Mouse (Mus musculus) liver, postnatal 0 days (tissue): ENCODE measurements around the gene Rhebl1. TPM values are rescaled to one million over a fixed set of nuclear protein-coding genes. Genes with fewer than 3 reads are reported as not detected.
A peak's percentile ranks its signal among the peaks of the same experiment; 100 is the strongest.

Experiments
- ATAC-seq: fragments of 200-750 bp; cut with Nextera tagmentation; 2 replicates; pipeline ENCODE4 v1.8.0; 2017; ENCODE audit warnings: mild to moderate bottlenecking, moderate library complexity
- DNase-seq: peaks from one replicate; pipeline ENCODE4 v3.0.0-alpha.2; 2016
- H3K27ac ChIP-seq: fragments of 300-500 bp; sonication (generic); 2 replicates; pipeline ENCODE4 v1.5.1; 2014; ENCODE audit warnings: antibody characterized with exemption, moderate library complexity, mild to moderate bottlenecking, low read depth
- H3K27me3 ChIP-seq: fragments of 300-500 bp; sonication (generic); 2 replicates; pipeline ENCODE4 v1.6.1; 2014; ENCODE audit warnings: low read length, control low read depth, mixed read lengths; ENCODE audit not compliant: insufficient read depth
- H3K36me3 ChIP-seq: fragments of 300-500 bp; sonication (generic); replicated peaks from 2 replicates; pipeline ENCODE4 v1.6.1; 2014; ENCODE audit warnings: mild to moderate bottlenecking, control low read depth, low read length, moderate library complexity, mixed read lengths; ENCODE audit not compliant: insufficient read depth
- H3K4me1 ChIP-seq: fragments of 300-500 bp; sonication (generic); 2 replicates; pipeline ENCODE4 v1.6.1; 2014; ENCODE audit warnings: antibody characterized with exemption, mild to moderate bottlenecking, control low read depth; ENCODE audit not compliant: insufficient read depth
- H3K4me2 ChIP-seq: fragments of 300-500 bp; sonication (generic); 2 replicates; pipeline ENCODE4 v1.6.1; 2014; ENCODE audit warnings: low read depth, mild to moderate bottlenecking, low read length, moderate library complexity, mixed read lengths
- H3K4me3 ChIP-seq: fragments of 300-500 bp; sonication (generic); 2 replicates; pipeline ENCODE4 v1.5.1; 2014; ENCODE audit warnings: low read depth, low read length
- H3K9ac ChIP-seq: fragments of 300-500 bp; sonication (generic); replicated peaks from 2 replicates; pipeline ENCODE4 v1.6.1; 2014; ENCODE audit warnings: mild to moderate bottlenecking, moderate library complexity
- H3K9me3 ChIP-seq: fragments of 300-500 bp; sonication (generic); 2 replicates; pipeline ENCODE4 v1.6.1; 2016; ENCODE audit warnings: mild to moderate bottlenecking, control low read depth, low read length, mixed read lengths
- CTCF ChIP-seq: sonication (generic); IDR thresholded peaks from 2 replicates; pipeline ENCODE4 v1.5.1; 2016; ENCODE audit warnings: antibody characterized with exemption, low read depth
- EP300 ChIP-seq: IDR thresholded peaks from 2 replicates; pipeline ENCODE4 v1.6.1; 2016; ENCODE audit warnings: antibody characterized with exemption, low read depth, mild to moderate bottlenecking
- WGBS: fragments of 180-500 bp; shearing (Covaris S2); extraction: QIAGEN DNeasy Blood & Tissue Kit; methylation state at CpG from one replicate; pipeline ENCODE4 v1.1.7; 2014; ENCODE audit not compliant: insufficient replicate concordance; 5-methylcytosine and 5-hydroxymethylcytosine counted together
- polyA plus RNA-seq: library from polyadenylated mRNA; unstranded; fragments of >200 nt; fragmentation: Nextera tagmentation; extraction: Ambion mirVana; gene quantifications from 2 replicates; pipeline ENCODE4 v1.2.1, GENCODE M21; 2015

Rhebl1 gene
- polyA plus RNA-seq, 1 experiment from 2014 or later = 1.4 TPM

DNA sequence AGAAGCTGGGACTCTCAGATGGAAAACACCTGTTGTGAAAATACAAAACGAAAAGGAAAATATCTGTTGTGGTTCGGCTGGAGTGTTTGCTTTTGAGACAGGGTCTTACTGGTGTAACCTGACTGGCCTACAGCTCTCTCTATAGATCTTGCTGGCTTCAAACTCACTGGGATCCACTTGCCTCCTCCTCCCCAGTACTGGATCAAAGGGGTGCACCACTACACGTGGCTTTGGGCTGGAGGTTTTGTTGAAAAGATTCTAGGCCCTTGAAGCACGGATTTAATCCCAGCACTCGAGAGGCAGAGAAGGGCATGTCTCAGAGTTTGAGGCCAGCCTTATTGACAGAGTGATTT lies 12.7 kb downstream of the Rhebl1 start:
- TF ChIP-seq CTCF = no peak
- TF ChIP-seq EP300 = no peak

DNA sequence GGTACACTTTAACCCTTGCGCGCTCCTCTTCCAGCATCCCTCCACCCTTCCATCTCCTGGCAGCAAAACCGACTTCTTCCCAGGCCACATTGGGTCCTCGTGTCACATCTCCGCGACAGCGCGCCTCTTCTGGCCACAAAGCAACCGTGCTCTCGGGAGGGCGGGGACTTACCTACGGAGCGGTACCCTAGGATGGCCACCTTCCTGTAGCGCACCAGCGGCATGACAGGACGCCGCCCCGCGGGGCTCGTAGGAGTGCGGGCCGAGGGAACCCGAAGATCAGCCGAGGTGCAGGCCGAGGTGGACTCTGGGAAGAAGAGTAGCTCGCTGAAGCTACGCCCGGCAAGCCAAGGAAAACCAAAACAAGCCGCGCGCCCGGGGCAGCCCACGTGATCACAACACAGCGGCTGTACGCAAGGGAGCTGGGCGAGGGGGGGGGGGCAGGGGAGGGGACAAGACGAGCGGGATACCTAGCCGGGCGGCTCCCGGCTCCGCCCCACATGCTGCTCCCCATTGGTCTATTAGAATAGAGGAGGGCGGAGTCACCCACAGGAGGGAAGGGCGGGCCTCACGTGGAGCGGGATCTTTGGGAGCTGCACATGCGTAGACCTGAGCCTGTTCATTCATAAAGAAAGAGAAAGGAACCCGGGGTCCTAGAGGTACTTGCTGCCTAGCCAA lies 13.2 kb downstream of the Rhebl1 start:
- peak; percentile 96 for DNase-seq
- Histone ChIP-seq H3K4me1 (peaks cover 10% of the 10 kb centered on the region; the same call in 1 of the 2 replicates), H3K36me3 (no peaks in the 10 kb centered on the region), H3K9ac (peak overlapping the region; percentile 66), H3K4me2 (peak overlapping the region; percentile 85), H3K27ac (peak overlapping the region; percentile 79), H3K27me3 (no peaks in the 10 kb centered on the region), H3K9me3 (no peaks in the 10 kb centered on the region), H3K4me3 (peak overlapping the region; percentile 73)
- TF ChIP-seq EP300 = no peak
- peak; percentile 51 for TF ChIP-seq CTCF
- peak; percentile 98 for ATAC-seq
- WGBS = 1% methylated on average over 48 of the region's 48 CpGs

More for the DNA sequence above, 12.7 kb downstream of the Rhebl1 start:
- Histone ChIP-seq H3K36me3 (no peaks in the 10 kb centered on the region), H3K9ac (no peak overlapping the region), H3K4me2 (peak overlapping the region; percentile 85), H3K27me3 (no peaks in the 10 kb centered on the region), H3K9me3 (no peaks in the 10 kb centered on the region), H3K4me1 (peaks cover 10% of the 10 kb centered on the region; the same call in 1 of the 2 replicates), H3K27ac (no peak overlapping the region), H3K4me3 (peak overlapping the region; percentile 73)
- 22% methylated on average over 5 of the region's 5 CpGs for whole genome bisulfite sequencing
- ATAC-seq (no peak), DNase-seq (no peak)

DNA sequence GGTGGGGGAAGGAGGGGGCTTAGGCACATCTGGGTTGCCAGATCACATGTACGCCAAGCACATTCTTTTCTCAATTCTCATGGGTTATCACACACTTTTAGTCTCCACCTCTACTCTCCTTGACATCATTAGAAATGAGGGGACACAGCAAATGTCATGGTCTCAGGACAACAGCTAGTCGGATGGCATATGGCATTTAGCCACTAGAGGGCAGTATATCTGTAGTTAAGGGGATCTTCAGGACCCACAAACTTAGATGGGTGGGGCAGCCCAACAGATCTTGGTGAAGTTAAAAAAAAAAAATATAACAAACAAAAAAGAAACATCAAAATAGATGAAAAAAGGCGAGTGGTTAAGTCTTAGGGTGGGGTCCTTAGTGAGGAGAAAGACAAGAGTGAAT lies 17.0 kb downstream of the Rhebl1 start:
- 16% methylated on average over 3 of the region's 3 CpGs for WGBS
- peaks cover 10% of the 10 kb centered on the region; the same call in 1 of the 2 replicates for H3K4me1 ChIP-seq
- H3K27ac ChIP-seq = no peak overlapping the region
- no peak overlapping the region for H3K4me2 ChIP-seq
- H3K27me3 ChIP-seq = no peaks in the 10 kb centered on the region
- no peak overlapping the region for H3K9ac ChIP-seq
- H3K9me3 ChIP-seq = no peaks in the 10 kb centered on the region
- TF ChIP-seq CTCF (peak; percentile 93), EP300 (no peak)
- ATAC-seq (no peak), DNase-seq (peak; percentile 66)
- no peak overlapping the region for H3K4me3 ChIP-seq
- no peaks in the 10 kb centered on the region for H3K36me3 ChIP-seq

DNA sequence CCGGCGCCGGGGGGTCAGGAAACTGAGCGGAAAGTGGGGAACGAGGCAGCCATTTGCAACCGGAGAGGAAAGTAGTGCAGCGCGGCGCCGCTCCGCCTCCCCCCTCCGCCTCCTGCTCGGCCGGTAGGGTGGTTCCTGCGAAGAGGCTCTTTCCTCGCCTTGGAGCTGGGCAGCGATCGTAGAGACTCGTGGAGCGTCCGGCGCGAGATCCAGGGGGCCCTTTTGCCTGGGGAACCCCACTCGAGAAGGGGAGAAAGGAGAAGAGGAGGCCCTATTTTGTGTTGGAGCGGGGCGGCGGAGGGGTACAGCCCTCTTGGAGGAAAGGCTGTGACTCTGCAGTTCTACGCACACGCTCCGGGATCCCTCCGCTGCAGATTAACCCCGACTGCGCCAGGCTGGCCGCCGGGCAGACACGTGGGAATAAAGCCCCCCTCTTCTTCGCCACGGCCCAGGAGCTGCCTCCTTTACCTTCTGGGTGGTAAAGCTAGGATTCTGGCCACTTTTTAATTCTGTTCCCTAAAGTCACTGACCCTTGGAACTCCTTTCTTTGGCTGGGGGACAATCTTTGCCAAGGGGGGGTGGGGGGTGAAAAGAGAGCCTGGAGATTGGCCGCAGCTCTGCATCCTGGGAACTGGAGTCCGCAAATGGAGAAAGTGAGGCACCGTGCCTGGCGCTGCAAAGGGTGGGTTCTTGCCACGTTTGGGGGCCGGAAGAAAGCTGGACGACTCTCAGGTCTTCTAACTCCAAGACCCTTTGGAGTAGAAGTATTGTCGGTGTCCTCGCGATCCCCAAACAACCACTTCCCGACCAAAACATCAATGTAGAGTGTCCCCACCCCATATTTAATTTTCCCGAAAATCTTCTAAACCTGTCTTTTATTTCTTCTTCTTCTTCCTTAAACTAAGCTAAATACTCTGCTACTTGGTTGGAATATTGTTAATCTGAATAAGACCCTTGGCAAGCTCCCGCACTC lies 22.1 kb downstream of the Rhebl1 start:
- ATAC-seq (peak; percentile 88), DNase-seq (peak; percentile 93)
- Histone ChIP-seq H3K4me2 (peak overlapping the region; percentile 98), H3K9me3 (no peaks in the 10 kb centered on the region), H3K36me3 (no peaks in the 10 kb centered on the region; the same call in 1 of the 2 replicates), H3K27me3 (no peaks in the 10 kb centered on the region), H3K9ac (peak overlapping the region; percentile 99), H3K27ac (peak overlapping the region; percentile 96), H3K4me3 (peak overlapping the region; percentile 87), H3K4me1 (peaks cover 29% of the 10 kb centered on the region)
- peak; percentile 76; the same call in 1 of the 2 replicates for TF ChIP-seq EP300
- TF ChIP-seq CTCF = peak; percentile 27; the same call in 1 of the 2 replicates
- WGBS = under 1% methylated on average over 44 of the region's 51 CpGs

DNA sequence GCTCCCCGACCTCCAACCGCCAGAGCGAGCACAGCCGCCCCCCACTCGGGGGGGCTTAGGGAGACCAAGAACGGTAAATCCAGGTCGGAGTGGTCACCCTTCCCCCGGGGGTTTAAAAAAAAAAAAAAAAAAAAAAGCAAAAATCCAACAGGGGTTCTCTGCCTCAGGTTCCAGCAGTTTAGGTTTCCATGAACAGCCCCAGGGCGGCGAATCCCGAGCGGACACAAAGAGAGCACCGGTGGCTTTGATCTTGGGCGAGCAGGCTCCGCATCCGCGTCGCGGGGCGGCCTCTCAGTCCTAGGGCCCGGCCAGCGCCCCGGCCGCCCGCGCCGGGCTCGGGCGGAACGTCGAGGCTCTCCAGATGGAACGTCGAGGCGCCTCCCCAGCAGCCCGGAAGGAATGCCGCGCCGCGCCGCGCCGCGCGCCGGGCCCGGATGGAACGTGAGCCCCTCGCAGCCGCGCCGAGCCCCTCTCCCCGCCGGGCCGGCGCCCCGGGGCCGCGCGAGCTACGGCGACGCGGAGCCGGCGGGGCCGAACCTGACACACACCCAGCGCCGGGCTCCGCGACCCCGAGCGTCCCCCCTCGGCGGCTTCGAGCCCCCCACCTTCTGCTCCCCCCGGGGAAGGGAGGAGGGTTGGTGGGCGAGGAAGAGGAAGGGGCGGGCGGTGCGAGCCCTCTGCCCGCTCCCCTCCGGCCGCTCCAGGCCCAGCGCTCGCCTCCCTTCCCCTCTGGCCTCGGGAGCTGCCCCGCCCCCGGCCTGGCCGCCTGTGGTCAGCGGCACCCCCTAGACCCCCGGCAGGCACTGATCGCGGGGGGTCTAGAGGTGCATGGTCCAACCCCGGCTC lies 23.0 kb downstream of the Rhebl1 start, which contains the start of gene Kmt2d:
TSS of gene Kmt2d (minus strand) at position 135 of the 846 bp plus-strand sequence.
- Histone ChIP-seq H3K36me3 (peaks cover 8% of the 10 kb centered on the region), H3K27ac (peak within 1 kb of the TSS; percentile 96), H3K4me1 (peaks cover 32% of the 10 kb centered on the region), H3K27me3 (no peaks in the 10 kb centered on the region), H3K4me3 (peak within 1 kb of the TSS; percentile 87), H3K9ac (peak within 1 kb of the TSS; percentile 99), H3K4me2 (peak within 1 kb of the TSS; percentile 98), H3K9me3 (no peaks in the 10 kb centered on the region)
- peak; percentile 39 for ATAC-seq
- WGBS = 3% methylated on average over 75 of the region's 94 CpGs
- peak; percentile 57 for DNase-seq
- TF ChIP-seq CTCF = no peak
- no peak for TF ChIP-seq EP300
